Mouse (Mus musculus) megakaryocyte-erythroid progenitor cell, adult 5-6 weeks (primary cell): ENCODE data around the gene Eif4a1. TPM values are rescaled to one million over a fixed set of nuclear protein-coding genes. Genes with fewer than 3 reads are reported as not detected.
"Not testable (repeated sequence)": the region's sequence is repeated elsewhere in the genome, so short reads cannot be mapped to it uniquely, and the experiment has no call there.

Experiments
- ATAC-seq: replicated peaks from 2 replicates; pipeline ENCODE4 v1.8.0; 2016; ENCODE audit warnings: mild to moderate bottlenecking, inconsistent platforms; ENCODE audit not compliant: severe bottlenecking, poor library complexity, low FRiP score, low TSS enrichment
- total RNA-seq, 2 experiments: library from RNA; stranded (forward) in 1 of 2; stranded (reverse) in 1 of 2; fragments of 200-1000, 215-1000 nt in 1 of 2; fragments of >200 nt in 1 of 2; fragmentation: Nextera tagmentation in 1 of 2; gene quantifications; 2 replicates each; pipeline ENCODE4 v1.2.3; 2014 to 2017

The Eif4a1 gene
- total RNA-seq, 2 experiments from 2014 or later = 983 to 1,155 TPM

- ATAC-seq = peak; percentile 41; the same call in 1 of the 2 replicates
These were observed 16.8 kb downstream of the Eif4a1 start, which contains the start of gene Sox15 for GRCm38 (mm10) chr11:69655264-69656064. TSS of gene Sox15 (plus strand) at chr11:69655314.

DNA sequence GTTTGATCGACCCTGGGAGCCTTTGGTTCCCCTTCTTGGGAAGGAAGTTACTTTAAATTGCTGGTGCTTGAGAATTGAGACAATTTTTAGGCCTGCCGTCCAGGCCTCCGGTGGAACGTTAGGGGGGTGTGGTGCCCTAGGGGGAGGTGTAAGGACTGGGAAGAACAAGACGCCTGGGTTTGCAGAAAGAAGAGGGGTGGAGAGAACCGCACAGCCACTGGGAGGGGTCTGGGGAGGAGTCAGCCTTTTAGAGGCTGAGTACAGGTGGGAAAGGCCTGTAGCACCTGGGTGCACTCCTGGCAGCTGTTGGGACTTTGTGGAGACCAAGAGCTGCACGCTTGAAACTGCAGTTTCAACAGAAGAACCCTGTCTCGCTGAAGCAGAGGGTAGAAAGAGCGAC lies 17.5 kb downstream of the Eif4a1 start:
- ATAC-seq = no peak

- ATAC-seq = no peak
These were observed 18.8 kb downstream of the Eif4a1 start for GRCm38 (mm10) chr11:69653399-69653798.

GRCm38 (mm10) chr11:69645860-69646259 lies 26.4 kb downstream of the Eif4a1 start:
- no peak for ATAC-seq

- no peak for ATAC-seq
These were observed 36.8 kb downstream of the Eif4a1 start for GRCm38 (mm10) chr11:69635471-69635870.

DNA sequence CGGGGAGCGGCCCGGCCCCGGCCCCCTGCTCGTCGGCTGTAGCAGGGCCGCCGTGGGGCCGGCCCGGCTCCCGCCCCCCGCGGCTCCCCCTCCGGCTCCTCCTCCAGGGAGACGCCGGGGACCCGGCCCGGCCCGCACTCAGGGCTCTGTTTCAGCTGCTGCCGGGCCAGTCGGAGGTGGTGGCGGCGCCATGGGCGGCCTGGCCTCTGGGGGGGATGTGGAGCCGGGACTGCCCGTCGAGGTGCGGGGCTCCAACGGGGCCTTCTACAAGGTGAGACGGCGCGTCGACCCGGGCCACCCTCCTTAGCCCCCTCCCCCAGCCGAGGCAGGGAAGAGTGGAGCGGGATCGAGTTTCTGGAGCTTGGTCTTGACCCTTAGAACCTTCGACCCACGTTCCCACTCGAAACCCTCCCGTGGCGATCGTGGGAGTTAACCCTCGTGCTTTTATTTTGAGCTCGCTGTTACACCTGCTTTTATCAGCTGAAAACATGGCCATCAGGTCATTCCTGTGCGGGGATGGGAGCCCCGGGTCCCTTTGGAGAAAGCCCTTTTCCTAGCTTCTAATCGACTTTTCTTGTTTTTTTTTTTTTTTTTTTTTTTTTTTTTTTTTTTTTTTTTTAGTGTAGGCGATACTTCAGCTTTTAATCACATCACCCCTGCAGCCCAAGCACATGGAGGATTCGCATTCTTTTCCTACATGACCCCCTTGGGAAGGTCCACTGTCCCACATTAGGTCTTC lies 38.9 kb downstream of the Eif4a1 start:
- peak; percentile 16; the same call in 1 of the 2 replicates for ATAC-seq

GRCm38 (mm10) chr11:69632284-69633089 lies 39.7 kb downstream of the Eif4a1 start, which contains the start of gene Fxr2:
TSS of gene Fxr2 (plus strand) at chr11:69632990.
- peak; percentile 97 for ATAC-seq

DNA sequence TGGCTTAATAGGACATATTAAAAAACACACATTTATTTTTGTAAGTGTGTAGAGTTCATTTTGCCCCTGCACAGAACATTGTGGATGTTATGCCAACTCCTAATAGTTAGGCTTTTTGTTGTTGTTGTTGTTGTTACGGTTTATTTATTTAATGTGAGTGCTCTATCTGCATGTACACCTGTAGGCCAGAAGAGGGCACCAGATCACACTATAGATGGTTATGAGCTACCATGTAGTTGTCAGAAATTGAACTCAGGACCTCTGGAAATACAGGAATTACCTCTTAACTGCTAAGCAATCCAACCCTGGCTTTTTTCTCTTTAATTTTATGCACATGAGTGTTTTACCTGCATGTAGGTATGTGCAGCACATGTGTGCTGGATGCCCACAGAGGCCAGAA lies 42.4 kb downstream of the Eif4a1 start:
- no peak for ATAC-seq

- ATAC-seq = peak; percentile 51
These were observed 43.9 kb downstream of the Eif4a1 start for GRCm38 (mm10) chr11:69628286-69628685.

GRCm38 (mm10) chr11:69624339-69624738 lies 47.9 kb downstream of the Eif4a1 start:
- not testable (repeated sequence) for ATAC-seq

DNA sequence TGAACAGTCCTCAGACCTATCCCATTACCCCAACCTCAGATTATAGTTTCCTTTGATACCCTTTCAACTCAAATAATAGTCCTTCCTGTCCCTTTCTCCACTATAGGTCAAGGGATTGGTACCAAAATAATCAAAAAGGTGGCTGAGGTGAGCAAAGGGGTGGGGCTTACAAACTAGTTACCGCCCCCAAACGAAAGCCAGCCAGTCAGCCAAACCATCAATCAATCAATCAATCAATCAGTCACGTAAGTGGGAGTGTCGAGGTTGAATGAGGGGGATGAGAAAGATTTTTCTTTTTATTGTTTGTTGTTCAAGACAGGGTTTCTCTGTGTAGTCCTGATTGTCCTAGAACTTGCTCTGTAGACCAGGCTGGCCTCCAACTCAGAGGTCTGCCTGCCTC lies 49.2 kb downstream of the Eif4a1 start:
- no peak for ATAC-seq

GRCm38 (mm10) chr11:69622406-69622805 lies 49.8 kb downstream of the Eif4a1 start:
- no peak for ATAC-seq

DNA sequence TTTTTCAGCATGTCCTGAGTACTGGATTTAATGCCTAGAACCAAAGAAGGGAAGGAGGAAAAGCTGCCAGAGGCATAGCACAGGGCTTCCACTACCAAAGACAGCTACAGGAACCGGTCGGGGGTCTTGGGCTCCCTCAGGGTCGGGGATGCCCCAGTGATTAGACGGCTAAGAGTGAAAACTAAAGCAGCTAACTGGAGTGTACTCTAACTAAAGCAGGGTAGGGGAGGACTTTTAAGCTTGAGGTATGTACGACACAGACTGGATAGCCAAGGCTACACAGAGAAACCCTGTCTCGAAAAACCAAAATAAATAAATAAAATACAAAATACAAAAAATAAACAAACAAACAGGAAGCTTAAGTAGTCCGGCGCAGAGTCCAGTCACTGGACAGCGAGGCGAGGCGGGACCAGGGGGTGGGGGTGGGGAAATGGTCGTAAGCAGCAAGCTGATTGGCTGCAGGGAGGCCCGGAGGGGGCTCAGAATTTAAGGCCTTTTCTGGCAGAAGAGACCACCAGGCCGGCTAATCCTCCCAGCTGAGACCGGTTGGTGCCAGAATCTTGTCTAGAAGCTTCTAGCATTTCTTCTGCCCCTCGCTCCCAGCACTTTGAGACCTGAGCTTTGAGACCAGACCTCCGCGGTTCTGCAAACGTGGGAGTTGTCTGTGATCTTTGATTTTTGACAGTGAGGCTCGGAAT lies 50.5 kb downstream of the Eif4a1 start, which contains the start of gene Sat2:
TSS of gene Sat2 (plus strand) at position 454 of the 698 bp plus-strand sequence.
- ATAC-seq = no peak

DNA sequence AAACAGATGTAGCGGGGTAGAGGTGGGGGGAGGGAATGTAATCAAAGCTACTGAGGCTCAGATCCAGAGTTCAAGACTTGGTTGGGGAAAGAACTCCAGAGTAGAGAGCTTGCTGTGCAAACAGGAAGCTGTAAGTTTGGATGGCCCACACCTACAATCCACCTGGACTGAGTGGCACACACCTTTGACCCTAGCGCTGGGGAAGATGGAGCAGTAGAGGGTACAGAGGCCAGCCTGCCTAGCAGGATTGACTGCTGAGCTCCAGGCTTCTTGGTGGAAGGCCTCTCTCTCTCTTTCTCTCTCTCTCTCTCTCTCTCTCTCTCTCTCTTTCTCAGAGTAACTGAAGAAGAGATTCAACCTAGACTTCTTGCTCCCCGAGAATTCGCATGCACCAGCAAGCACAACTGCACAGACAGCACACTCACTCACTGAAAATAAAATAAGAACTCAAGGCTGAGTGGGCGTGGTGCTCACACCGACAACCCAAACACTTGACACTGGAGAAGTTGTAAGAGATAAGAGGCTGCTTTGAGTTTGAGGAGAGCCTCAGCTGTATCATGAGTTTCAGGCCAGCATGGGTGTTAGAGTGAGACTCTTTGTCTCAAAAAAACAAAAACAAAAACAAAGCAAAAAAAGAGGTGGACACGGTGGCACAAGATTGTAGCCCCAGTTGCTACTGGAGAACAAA lies 51.7 kb downstream of the Eif4a1 start:
- peak; percentile 76 for ATAC-seq

DNA sequence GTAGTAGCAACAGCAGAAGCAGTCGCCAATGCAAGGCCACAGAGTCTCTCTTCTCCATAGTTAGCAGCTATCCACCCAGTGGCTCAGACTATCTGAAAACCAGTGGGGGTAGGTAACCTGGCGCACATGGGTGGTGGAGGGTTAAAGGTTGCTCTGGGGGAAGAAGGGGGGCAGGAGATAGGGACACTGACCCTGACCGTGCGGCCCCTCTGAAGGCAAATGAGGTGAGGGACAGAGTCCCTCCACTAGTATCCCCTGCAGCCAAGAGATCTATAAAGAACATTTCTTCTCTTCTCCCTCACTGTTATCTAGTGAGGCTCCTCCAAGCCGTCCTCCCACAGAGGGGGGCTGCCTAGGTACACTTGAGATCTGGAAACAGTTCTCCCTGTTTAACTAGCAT lies 54.4 kb downstream of the Eif4a1 start, which contains the start of gene Shbg:
TSS of gene Shbg (minus strand) at position 101 of the 400 bp plus-strand sequence.
- no peak for ATAC-seq
